Mouse (Mus musculus) CD8-positive naive resting alpha-beta T cell, adult 2 months (primary cell): ENCODE data around the gene Gm44511.

Source experiments
- DNase-seq, 2 experiments: peaks; one replicate each; pipeline ENCODE4 v3.0.0; 2022; ENCODE audit warnings: low read depth in 2 of 2, low spot score in 2 of 2

Gm44511 gene

GRCm38 (mm10) chr6:128826132-128826531 lies at the start of gene Gm44511, which contains the start of gene Klrb1b:
TSS of gene Gm44511 (minus strand) at chr6:128826315.
TSS of gene Klrb1b (minus strand) at chr6:128826331.
- DNase-seq = no peak

GRCm38 (mm10) chr6:128871910-128872610 lies 45.9 kb upstream of the Gm44511 start:
- DNase-seq = no peak

GRCm38 (mm10) chr6:128868861-128869260 lies 42.7 kb upstream of the Gm44511 start:
- DNase-seq = no peak

DNA sequence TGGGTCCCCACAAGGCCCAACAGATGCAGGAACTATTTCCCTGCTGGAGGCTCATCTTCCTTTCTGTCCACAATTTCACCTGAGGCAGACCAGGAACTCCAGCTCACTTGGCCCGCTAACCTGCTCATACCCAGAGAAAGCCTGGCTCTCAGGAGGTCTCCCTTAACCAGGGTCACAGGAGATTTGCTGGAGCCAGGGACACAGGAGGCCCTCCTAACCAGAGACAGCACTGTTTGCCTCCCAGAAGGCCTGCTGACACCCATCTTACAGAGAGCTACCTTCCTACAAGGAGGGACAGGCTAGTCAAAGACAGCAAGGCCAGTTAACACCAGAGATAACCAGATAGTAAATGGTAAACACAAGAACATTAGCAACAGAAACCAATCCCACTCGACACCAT lies 31.9 kb upstream of the Gm44511 start:
- no peak for DNase-seq

GRCm38 (mm10) chr6:128856250-128856649 lies 30.1 kb upstream of the Gm44511 start:
- DNase-seq = no peak

DNA sequence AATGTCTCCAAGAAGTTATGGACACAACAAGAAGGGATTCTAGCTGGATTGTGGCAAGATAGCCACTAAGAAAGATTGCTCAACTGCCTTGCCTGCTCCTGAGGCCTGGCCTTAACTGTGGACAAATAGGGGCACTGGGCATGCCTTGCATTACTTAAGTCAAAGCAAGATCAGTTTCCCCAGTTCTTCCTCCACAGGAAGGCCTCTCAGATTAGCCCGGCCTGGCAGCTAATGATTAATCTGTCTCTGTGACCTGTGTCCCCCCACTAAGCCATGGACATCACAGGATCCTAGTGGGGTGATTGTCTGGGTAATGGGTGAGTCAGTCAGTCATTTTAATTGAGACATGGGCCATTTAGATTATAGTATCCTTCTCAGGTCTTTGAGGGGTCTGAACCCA lies 29.4 kb upstream of the Gm44511 start:
- DNase-seq = no peak

DNA sequence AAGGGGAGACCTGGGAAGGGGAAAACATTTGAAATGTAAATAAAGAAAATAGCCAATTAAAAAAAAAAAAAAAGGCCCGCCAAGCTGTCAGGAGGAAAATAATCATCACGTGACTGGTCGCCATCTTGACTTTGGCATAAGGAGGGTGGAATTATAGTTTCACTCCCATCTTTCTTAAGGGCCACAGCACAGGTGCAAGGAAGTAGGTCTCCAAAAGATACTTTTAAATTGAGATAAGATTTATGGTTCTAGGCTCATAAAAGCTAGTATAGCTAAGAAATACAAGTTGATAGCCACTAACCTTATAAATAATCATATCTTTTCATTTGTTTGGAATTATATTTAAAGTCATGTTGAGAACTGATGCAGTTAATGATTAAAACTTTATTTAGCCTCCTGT lies 28.8 kb upstream of the Gm44511 start:
- DNase-seq = no peak

DNA sequence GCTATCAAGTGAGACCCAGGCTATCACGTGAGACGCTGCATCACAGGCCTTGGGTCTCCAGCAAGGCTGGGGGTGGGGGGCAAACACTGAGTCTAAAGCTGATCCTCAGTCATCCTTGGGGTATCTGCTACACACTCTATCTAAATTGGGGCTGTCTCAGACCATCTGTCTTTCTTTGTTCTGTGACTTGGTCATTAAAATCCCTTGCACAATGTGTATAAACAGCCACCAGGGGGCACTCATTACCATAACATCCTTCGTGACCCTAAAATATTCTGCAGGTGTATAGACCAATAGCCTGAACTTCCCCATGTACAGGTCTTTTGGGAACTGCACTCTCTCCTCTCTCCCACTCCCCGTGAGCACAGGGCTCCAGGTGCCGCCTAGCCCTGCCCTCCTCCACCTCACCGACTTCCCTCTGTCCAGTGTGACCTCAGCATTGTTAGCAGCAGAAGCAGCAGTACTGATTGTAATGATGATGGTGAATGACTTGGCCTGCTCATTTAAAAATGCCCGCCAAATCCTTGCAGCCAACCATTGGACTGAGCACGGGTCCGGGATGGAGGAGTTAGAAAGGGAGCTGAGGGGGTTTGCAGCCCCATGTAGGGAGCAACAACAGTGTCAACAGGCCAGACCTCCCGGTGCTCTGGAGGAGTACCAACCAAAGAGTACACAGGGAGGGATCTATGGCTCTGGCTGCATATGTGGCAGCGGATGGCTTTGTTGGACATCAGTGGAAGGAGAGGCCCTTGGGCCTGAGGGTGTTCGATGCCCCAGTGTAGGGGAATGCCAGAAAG lies 28.1 kb upstream of the Gm44511 start:
- DNase-seq = peak; percentile 76 to 85

DNA sequence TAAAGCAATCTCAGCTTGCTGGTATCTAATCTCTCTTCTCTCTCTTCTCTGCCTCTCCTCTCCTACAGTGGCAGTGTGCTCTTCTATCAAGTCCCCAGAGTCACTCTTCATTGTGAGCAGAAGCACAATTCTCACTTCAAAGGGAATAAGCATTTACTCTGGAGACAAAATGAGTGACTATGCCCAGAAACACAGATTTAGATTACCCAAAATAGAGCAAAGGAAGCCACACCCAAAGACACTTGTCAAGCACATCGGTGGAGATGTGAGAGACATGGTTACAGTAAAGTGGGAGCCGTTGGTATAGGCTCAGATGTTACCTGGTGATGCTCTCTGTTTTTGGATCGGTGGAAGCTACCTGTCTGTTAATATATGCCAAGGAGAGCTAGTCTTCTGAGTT lies 26.7 kb upstream of the Gm44511 start:
- no peak for DNase-seq

- DNase-seq = no peak
Observed at GRCm38 (mm10) chr6:128851151-128851550, 25.0 kb upstream of the Gm44511 start.

DNA sequence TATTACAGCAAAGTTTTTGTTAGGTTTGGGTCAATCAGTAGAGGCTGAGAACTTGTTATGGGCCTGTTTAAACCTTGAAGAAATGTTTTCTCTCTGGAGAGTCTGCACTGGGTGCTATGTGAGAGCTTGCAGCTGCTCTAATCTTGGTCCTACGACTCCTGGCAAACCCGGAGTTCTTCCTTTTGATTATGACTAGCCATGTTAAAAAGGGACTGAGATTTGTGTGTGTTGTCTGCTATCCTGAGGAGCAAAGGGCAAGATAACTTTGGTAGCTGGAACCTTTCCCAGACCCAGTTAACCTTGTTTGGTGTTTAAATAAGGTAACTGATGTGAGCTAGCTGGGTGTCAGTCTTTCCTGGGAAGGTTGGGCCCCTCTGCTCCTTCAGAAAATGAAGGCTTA lies 24.6 kb upstream of the Gm44511 start:
- no peak for DNase-seq

- no peak for DNase-seq
Observed at GRCm38 (mm10) chr6:128849902-128850301, 23.8 kb upstream of the Gm44511 start.

- no peak for DNase-seq
Observed at GRCm38 (mm10) chr6:128847401-128847800, 21.3 kb upstream of the Gm44511 start.

DNA sequence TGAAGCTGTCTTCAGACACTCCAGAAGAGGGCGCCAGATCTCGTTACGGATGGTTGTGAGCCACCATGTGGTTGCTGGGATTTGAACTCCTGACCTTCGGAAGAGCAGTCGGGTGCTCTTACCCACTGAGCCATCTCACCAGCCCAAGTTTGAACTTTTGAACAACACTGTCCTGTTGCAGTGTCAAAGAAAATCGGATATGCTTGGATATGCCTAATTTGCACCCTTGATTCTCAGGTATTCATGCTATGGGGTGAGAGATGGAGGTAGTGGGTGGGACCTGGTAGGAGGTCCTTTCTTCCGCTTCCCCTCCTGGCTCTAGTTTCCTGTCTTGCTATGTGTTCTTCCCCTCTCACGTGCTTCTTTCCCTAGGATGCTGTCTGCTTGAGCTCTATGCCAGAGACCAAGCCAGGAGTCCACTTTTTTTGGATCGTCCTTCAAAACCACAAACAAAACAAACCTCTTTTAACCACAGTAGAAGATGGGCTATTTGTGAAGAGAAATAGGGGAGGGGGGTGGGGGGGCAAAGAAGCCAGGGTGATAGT lies 20.0 kb upstream of the Gm44511 start:
- no peak for DNase-seq

GRCm38 (mm10) chr6:128845319-128845979 lies 19.3 kb upstream of the Gm44511 start:
- DNase-seq = peak; percentile 81 to 82

- no peak for DNase-seq
Observed at GRCm38 (mm10) chr6:128844586-128845080, 18.5 kb upstream of the Gm44511 start.

GRCm38 (mm10) chr6:128844131-128844530 lies 18.0 kb upstream of the Gm44511 start:
- DNase-seq = no peak

DNA sequence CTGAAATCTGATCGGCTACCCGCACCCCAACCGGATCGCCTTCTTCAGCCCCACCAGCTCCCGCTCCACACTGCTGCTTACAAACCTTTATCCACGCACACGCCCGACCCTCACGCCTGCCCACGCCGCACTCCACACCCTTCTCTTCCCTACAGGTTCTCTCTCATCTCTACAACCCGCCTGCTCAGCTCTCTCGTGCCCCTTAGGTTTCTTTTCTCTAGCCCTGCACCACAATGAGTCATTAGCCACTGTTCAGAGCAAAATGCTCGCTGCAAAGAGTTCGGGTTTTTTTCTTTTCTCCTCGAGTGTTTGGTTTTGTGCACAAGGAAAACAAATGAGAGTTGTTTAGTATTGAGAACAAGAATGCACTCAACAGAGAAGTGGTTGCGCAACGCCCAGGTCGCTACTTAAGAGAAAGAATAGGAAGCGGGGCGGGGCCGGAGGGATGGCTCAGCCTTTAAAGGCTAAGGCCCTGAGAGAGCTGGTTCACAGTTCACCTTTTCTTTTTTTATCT lies 17.4 kb upstream of the Gm44511 start:
- DNase-seq = peak; percentile 56 to 58

- DNase-seq = peak; percentile 93 to 94
Observed at GRCm38 (mm10) chr6:128842945-128843478, 16.9 kb upstream of the Gm44511 start.

DNA sequence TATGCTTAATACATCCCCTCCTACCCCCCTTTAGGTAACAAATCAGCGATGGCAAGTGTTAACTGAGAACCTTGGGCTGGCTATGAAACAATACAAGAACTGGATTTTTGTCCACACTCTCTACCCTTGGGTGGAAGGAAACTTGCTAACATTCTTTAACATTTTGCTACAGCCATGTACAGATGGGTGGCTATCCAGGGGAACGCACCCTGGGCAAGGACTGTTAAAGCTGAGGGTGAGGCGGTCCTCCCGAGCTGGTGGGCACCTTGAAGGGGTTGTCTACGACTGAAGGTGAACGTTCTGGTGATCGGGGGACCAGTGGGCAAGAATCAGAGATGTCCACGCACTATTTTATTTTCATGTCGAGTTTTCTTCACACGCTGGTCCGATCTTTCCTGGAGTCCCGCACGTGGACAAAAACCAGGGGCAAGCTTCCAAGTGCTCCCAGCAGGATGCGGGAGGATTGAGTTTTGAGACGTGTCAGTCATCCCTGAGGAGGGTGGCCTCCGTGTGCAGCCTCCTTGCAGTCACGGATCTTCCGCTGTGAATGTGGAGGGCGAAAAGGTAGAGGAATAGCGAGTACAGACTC lies 16.3 kb upstream of the Gm44511 start:
- DNase-seq = peak in 1 of 2 experiments; percentile 39
